In the genomic region with DNA sequence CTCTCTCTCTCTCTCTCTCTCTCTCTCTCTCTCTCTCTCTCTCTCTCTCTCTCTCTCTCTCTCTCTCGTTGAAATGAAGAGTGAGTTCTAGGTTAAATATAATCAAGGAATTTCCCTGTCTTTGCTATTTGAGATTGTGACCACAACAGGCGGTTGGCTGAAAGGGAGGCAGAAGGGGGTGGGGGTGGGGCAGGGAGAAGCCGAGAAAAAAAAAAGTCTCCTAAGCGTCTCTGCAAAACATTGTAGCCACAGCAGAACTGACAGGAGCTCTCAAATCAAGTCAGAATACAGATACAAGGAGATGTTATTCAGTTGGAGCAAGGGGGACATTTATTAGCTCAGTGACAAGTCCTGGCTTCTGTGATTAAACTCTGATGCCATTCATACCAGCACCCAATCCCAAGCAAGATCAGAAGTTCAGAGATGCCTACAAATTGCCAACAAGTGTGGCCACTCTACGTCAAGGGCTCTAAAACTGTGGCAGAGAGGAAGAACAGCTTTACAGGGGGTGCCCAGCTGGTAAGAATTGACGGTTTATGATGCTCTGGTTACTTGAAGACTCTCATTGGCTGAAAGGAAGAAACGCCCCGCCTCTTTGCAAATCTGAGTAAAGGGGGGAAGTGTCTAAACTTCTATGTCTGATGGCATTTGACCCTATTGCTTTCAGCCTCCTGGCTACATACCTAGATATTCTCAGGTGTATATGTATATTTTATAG, we compare ENCODE assay signal across 11 mouse cellular contexts. TPM values are rescaled to one million over a fixed set of nuclear protein-coding genes. Genes with fewer than 3 reads are reported as not detected.
DNase-seq lines count a peak whose midpoint lies in the region; ATAC-seq and TF ChIP-seq lines count a peak whose summit lies in the region.
"Had no signal": no experiment of that assay in that cellular context is flagged by ENCODE, and none has a peak within 500 bp of the region (broad histone marks: within the 10 kb centered on the region; RNA-seq: fewer than 3 reads in every experiment).

A gene (plus strand): TSS at position 233 of the 718 bp plus-strand sequence.

- H3K4me3 ChIP-seq in lung, embryonic 14.5 days (ENCODE audit: low read depth, low read length) = no peak within 1 kb of the TSS
- no peak within 1 kb of the TSS for H3K4me3 ChIP-seq in embryonic facial prominence, embryonic 14.5 days (ENCODE audit: low read depth, low read length)
- peak within 1 kb of the TSS; percentile 29 for H3K4me3 ChIP-seq in heart, embryonic 15.5 days

- no peak for ATAC-seq in lung, embryonic 14.5 days (ENCODE audit: insufficient read depth)
- 0 out of 2 replicates have a peak, but pooled peaks have one; percentile 22 for ATAC-seq in embryonic facial prominence, embryonic 14.5 days (ENCODE audit: low read depth)
- ATAC-seq in heart, embryonic 15.5 days (replicated peaks; ENCODE audit: insufficient number of reproducible peaks, insufficient read depth, low FRiP score, low read depth) = no peak

- no peaks in the 10 kb centered on the region for H3K27me3 ChIP-seq in lung, embryonic 14.5 days (ENCODE audit: insufficient read depth, low read length)
- H3K27me3 ChIP-seq in embryonic facial prominence, embryonic 14.5 days (replicated peaks; ENCODE audit: control insufficient read depth, insufficient read depth, low read length) = no peaks in the 10 kb centered on the region
- no peaks in the 10 kb centered on the region for H3K27me3 ChIP-seq in heart, embryonic 15.5 days

- no peak for DNase-seq in lung, embryonic 14.5 days
- DNase-seq in lung, postnatal 36 days = no peak
- DNase-seq in embryonic facial prominence, embryonic 14.5 days (ENCODE audit: low spot score) = no peak
- DNase-seq in skeletal muscle tissue, adult 2 months (ENCODE audit: low read depth, low spot score) = peak; percentile 72
- no peak for DNase-seq in ovary, postnatal 14 days (ENCODE audit: low spot score)
- no peak for DNase-seq in cerebellum, postnatal 36 days
- DNase-seq: adrenal gland, postnatal 14 days; cerebellum, adult 8-10 months had no signal

- H3K9ac ChIP-seq in lung, embryonic 14.5 days = no peak within 1 kb of the TSS
- H3K9ac ChIP-seq in embryonic facial prominence, embryonic 14.5 days (ENCODE audit: low read depth, low read length) = no peak within 1 kb of the TSS
- H3K9ac ChIP-seq in heart, embryonic 15.5 days = no peak within 1 kb of the TSS

- H3K27ac ChIP-seq in lung, embryonic 14.5 days (ENCODE audit: low read depth) = no peak within 1 kb of the TSS
- H3K27ac ChIP-seq in embryonic facial prominence, embryonic 14.5 days (replicated peaks; ENCODE audit: low read depth, low read length) = no peak within 1 kb of the TSS
- H3K27ac ChIP-seq in heart, embryonic 15.5 days = 0 out of 2 replicates have a peak within 1 kb of the TSS, but pooled peaks have one; percentile 31

- H3K9me3 ChIP-seq in lung, embryonic 14.5 days (ENCODE audit: low read depth, low read length) = no peaks in the 10 kb centered on the region
- no peaks in the 10 kb centered on the region for H3K9me3 ChIP-seq in embryonic facial prominence, embryonic 14.5 days (ENCODE audit: control insufficient read depth, low read length)
- no peaks in the 10 kb centered on the region for H3K9me3 ChIP-seq in heart, embryonic 15.5 days (replicated peaks)

- no peaks in the 10 kb centered on the region for H3K4me1 ChIP-seq in lung, embryonic 14.5 days (ENCODE audit: insufficient read depth)
- H3K4me1 ChIP-seq in embryonic facial prominence, embryonic 14.5 days (ENCODE audit: control insufficient read depth, insufficient read depth, low read length) = peaks cover 6% of the 10 kb centered on the region
- peaks cover 4% of the 10 kb centered on the region; the same call in 1 of the 2 replicates for H3K4me1 ChIP-seq in heart, embryonic 15.5 days (replicated peaks)

- TF ChIP-seq CTCF in lung, embryonic 14.5 days (IDR thresholded peaks at IDR 0.05; ENCODE audit: low read depth) = no peak

- WGBS in lung, embryonic 14.5 days = 34% methylated on average over 8 of the region's 8 CpGs
- WGBS in embryonic facial prominence, embryonic 14.5 days = 29% methylated on average over 8 of the region's 8 CpGs
- WGBS in heart, embryonic 15.5 days = 30% methylated on average over 8 of the region's 8 CpGs

- no peaks in the 10 kb centered on the region for H3K36me3 ChIP-seq in lung, embryonic 14.5 days (ENCODE audit: insufficient read depth)
- no peaks in the 10 kb centered on the region for H3K36me3 ChIP-seq in embryonic facial prominence, embryonic 14.5 days (ENCODE audit: control insufficient read depth, insufficient read depth, low read length)
- no peaks in the 10 kb centered on the region for H3K36me3 ChIP-seq in heart, embryonic 15.5 days
- H3K36me3 ChIP-seq: G1E had no signal

- H3K4me2 ChIP-seq in lung, embryonic 14.5 days = peak within 1 kb of the TSS; percentile 15; the same call in 1 of the 2 replicates
- H3K4me2 ChIP-seq in embryonic facial prominence, embryonic 14.5 days (ENCODE audit: low read depth, low read length) = peak within 1 kb of the TSS; percentile 30
- peak within 1 kb of the TSS; percentile 53 for H3K4me2 ChIP-seq in heart, embryonic 15.5 days

RNA-seq across cellular contexts. Expression of the gene that starts here (rescaled TPM):
- 0.96 and 1.3 TPM in 2 replicates for polyA plus RNA-seq in lung, embryonic 14.5 days (2014; fragmentation: Nextera tagmentation; extraction: Ambion mirVana)
- 35.8 and 40.8 TPM in 2 replicates for polyA plus RNA-seq in embryonic facial prominence, embryonic 14.5 days (2014; fragmentation: Nextera tagmentation; extraction: Ambion mirVana)
- polyA plus RNA-seq in heart, embryonic 15.5 days (2015; fragmentation: Nextera tagmentation; extraction: Ambion mirVana) = 1.3 and 9.8 TPM in 2 replicates
- polyA plus RNA-seq: G1E; liver, adult 2 months had no signal
